Mouse (Mus musculus): ENCODE data around the gene Hist1h3d. TPM values are rescaled to one million over a fixed set of nuclear protein-coding genes. Genes with fewer than 3 reads are reported as not detected.
"Not testable (repeated sequence)": the region's sequence is repeated elsewhere in the genome, so short reads cannot be mapped to it uniquely, and the experiment has no call there.

The Hist1h3d gene
- polyA plus RNA-seq, 1 experiment from 2014 or later, result 4.8 TPM

- H3K4me2 ChIP-seq (ENCODE audit: low read depth, low read length), result peak overlapping the region; percentile 60
- H3K9ac ChIP-seq (ENCODE audit: low read depth, low read length), result peak overlapping the region; percentile 66
- not testable (repeated sequence) for ATAC-seq; H3K4me1 ChIP-seq (ENCODE audit: control insufficient read depth, insufficient read depth, low read length); H3K27me3 ChIP-seq (replicated peaks; ENCODE audit: control insufficient read depth, insufficient read depth, low read length); H3K36me3 ChIP-seq (ENCODE audit: control insufficient read depth, insufficient read depth, low read length); H3K9me3 ChIP-seq (ENCODE audit: control insufficient read depth, low read length)
- peak overlapping the region; percentile 75 for H3K27ac ChIP-seq (ENCODE audit: low read length)
- WGBS, result 12% methylated on average over 3 of the region's 3 CpGs
- peak overlapping the region; percentile 52 for H3K4me3 ChIP-seq (ENCODE audit: low read length)
Measured at GRCm38 (mm10) chr13:23542225-23542980, 33.2 kb upstream of the Hist1h3d start.

- peak within 1 kb of the TSS; percentile 52 for H3K4me3 ChIP-seq (ENCODE audit: low read length)
- not testable (repeated sequence) for H3K4me1 ChIP-seq (ENCODE audit: control insufficient read depth, insufficient read depth, low read length); H3K27me3 ChIP-seq (replicated peaks; ENCODE audit: control insufficient read depth, insufficient read depth, low read length); H3K9me3 ChIP-seq (ENCODE audit: control insufficient read depth, low read length); H3K36me3 ChIP-seq (ENCODE audit: control insufficient read depth, insufficient read depth, low read length)
- peak within 1 kb of the TSS; percentile 90 for H3K27ac ChIP-seq (ENCODE audit: low read length)
- H3K4me2 ChIP-seq (ENCODE audit: low read depth, low read length), result peak within 1 kb of the TSS; percentile 68
- H3K9ac ChIP-seq (ENCODE audit: low read depth, low read length), result peak within 1 kb of the TSS; percentile 66
- ATAC-seq, result peak; percentile 94
- WGBS, result under 1% methylated on average over 30 of the region's 42 CpGs
Measured at GRCm38 (mm10) chr13:23542999-23543607, 32.5 kb upstream of the Hist1h3d start, which contains the start of gene Hist1h2bh. Hist1h2bh (minus strand) TSS chr13:23543392.

- Histone ChIP-seq H3K9me3 (ENCODE audit: control insufficient read depth, low read length) (no peaks in the 10 kb centered on the region), H3K27ac (ENCODE audit: low read length) (peak within 1 kb of the TSS; percentile 90), H3K4me1 (ENCODE audit: control insufficient read depth, insufficient read depth, low read length) (no peaks in the 10 kb centered on the region), H3K4me2 (ENCODE audit: low read depth, low read length) (peak within 1 kb of the TSS; percentile 68), H3K27me3 (replicated peaks; ENCODE audit: control insufficient read depth, insufficient read depth, low read length) (no peaks in the 10 kb centered on the region), H3K36me3 (ENCODE audit: control insufficient read depth, insufficient read depth, low read length) (no peaks in the 10 kb centered on the region), H3K4me3 (ENCODE audit: low read length) (peak within 1 kb of the TSS; percentile 53), H3K9ac (ENCODE audit: low read depth, low read length) (peak within 1 kb of the TSS; percentile 66)
- ATAC-seq, result peak; percentile 89
- under 1% methylated on average over 30 of the region's 45 CpGs for WGBS
Measured at GRCm38 (mm10) chr13:23543965-23544786, 31.4 kb upstream of the Hist1h3d start, which contains the start of gene Hist1h3f. Hist1h3f (plus strand) TSS chr13:23544052.

GRCm38 (mm10) chr13:23544787-23545120 lies 30.8 kb upstream of the Hist1h3d start:
- Histone ChIP-seq H3K4me3 (ENCODE audit: low read length) (peak overlapping the region; percentile 53), H3K4me2 (ENCODE audit: low read depth, low read length) (peak overlapping the region; percentile 37; the same call in 1 of the 2 replicates), H3K9ac (ENCODE audit: low read depth, low read length) (peak overlapping the region; percentile 65), H3K27ac (ENCODE audit: low read length) (peak overlapping the region; percentile 87; the same call in 1 of the 2 replicates)
- H3K4me1 ChIP-seq (ENCODE audit: control insufficient read depth, insufficient read depth, low read length); H3K27me3 ChIP-seq (replicated peaks; ENCODE audit: control insufficient read depth, insufficient read depth, low read length); H3K36me3 ChIP-seq (ENCODE audit: control insufficient read depth, insufficient read depth, low read length); H3K9me3 ChIP-seq (ENCODE audit: control insufficient read depth, low read length): not testable (repeated sequence)
- ATAC-seq, result 0 out of 2 replicates have a peak, but pooled peaks have one; percentile 7
- 0% methylated on average over 11 of the region's 14 CpGs for WGBS

GRCm38 (mm10) chr13:23546694-23547093 lies 28.9 kb upstream of the Hist1h3d start:
- Histone ChIP-seq H3K4me3 (ENCODE audit: low read length) (no peak overlapping the region), H3K4me2 (ENCODE audit: low read depth, low read length) (no peak overlapping the region), H3K4me1 (ENCODE audit: control insufficient read depth, insufficient read depth, low read length) (0 out of 2 replicates have a peak, but pooled peaks cover 5% of the 10 kb centered on the region), H3K27ac (ENCODE audit: low read length) (no peak overlapping the region), H3K27me3 (replicated peaks; ENCODE audit: control insufficient read depth, insufficient read depth, low read length) (no peaks in the 10 kb centered on the region), H3K9ac (ENCODE audit: low read depth, low read length) (no peak overlapping the region), H3K36me3 (ENCODE audit: control insufficient read depth, insufficient read depth, low read length) (no peaks in the 10 kb centered on the region), H3K9me3 (ENCODE audit: control insufficient read depth, low read length) (no peaks in the 10 kb centered on the region)
- 74% methylated on average over 5 of the region's 5 CpGs for WGBS
- ATAC-seq, result no peak

- 3% methylated on average over 3 of the region's 3 CpGs for WGBS
- H3K27ac ChIP-seq (ENCODE audit: low read length), result peak overlapping the region; percentile 92
- peak overlapping the region; percentile 51 for H3K4me3 ChIP-seq (ENCODE audit: low read length)
- peak overlapping the region; percentile 65 for H3K4me2 ChIP-seq (ENCODE audit: low read depth, low read length)
- ATAC-seq, result no peak
- H3K36me3 ChIP-seq (ENCODE audit: control insufficient read depth, insufficient read depth, low read length), result no peaks in the 10 kb centered on the region
- peaks cover 8% of the 10 kb centered on the region; the same call in 1 of the 2 replicates for H3K4me1 ChIP-seq (ENCODE audit: control insufficient read depth, insufficient read depth, low read length)
- no peaks in the 10 kb centered on the region for H3K27me3 ChIP-seq (replicated peaks; ENCODE audit: control insufficient read depth, insufficient read depth, low read length)
- no peaks in the 10 kb centered on the region for H3K9me3 ChIP-seq (ENCODE audit: control insufficient read depth, low read length)
- H3K9ac ChIP-seq (ENCODE audit: low read depth, low read length), result peak overlapping the region; percentile 67
Measured at GRCm38 (mm10) chr13:23550761-23551145, 24.8 kb upstream of the Hist1h3d start.

GRCm38 (mm10) chr13:23551146-23551834 lies 24.3 kb upstream of the Hist1h3d start, which contains the start of gene Hist1h4f:
Hist1h4f (minus strand) TSS chr13:23551648.
- Histone ChIP-seq H3K27ac (ENCODE audit: low read length) (peak within 1 kb of the TSS; percentile 92), H3K4me2 (ENCODE audit: low read depth, low read length) (peak within 1 kb of the TSS; percentile 65), H3K9ac (ENCODE audit: low read depth, low read length) (peak within 1 kb of the TSS; percentile 67), H3K4me3 (ENCODE audit: low read length) (peak within 1 kb of the TSS; percentile 51)
- ATAC-seq, result peak; percentile 82
- H3K4me1 ChIP-seq (ENCODE audit: control insufficient read depth, insufficient read depth, low read length); H3K36me3 ChIP-seq (ENCODE audit: control insufficient read depth, insufficient read depth, low read length); H3K27me3 ChIP-seq (replicated peaks; ENCODE audit: control insufficient read depth, insufficient read depth, low read length); H3K9me3 ChIP-seq (ENCODE audit: control insufficient read depth, low read length): not testable (repeated sequence)
- under 1% methylated on average over 47 of the region's 47 CpGs for WGBS

GRCm38 (mm10) chr13:23551931-23552914 lies 23.3 kb upstream of the Hist1h3d start:
- Histone ChIP-seq H3K9me3 (ENCODE audit: control insufficient read depth, low read length) (no peaks in the 10 kb centered on the region), H3K4me2 (ENCODE audit: low read depth, low read length) (peak overlapping the region; percentile 65; the same call in 1 of the 2 replicates)
- WGBS, result 53% methylated on average over 8 of the region's 8 CpGs

More at GRCm38 (mm10) chr13:23551931-23552914, 23.3 kb upstream of the Hist1h3d start:
- H3K9ac ChIP-seq (ENCODE audit: low read depth, low read length), result no peak overlapping the region
- H3K36me3 ChIP-seq (ENCODE audit: control insufficient read depth, insufficient read depth, low read length), result no peaks in the 10 kb centered on the region
- peaks cover 12% of the 10 kb centered on the region for H3K4me1 ChIP-seq (ENCODE audit: control insufficient read depth, insufficient read depth, low read length)
- H3K27me3 ChIP-seq (replicated peaks; ENCODE audit: control insufficient read depth, insufficient read depth, low read length), result no peaks in the 10 kb centered on the region
- H3K4me3 ChIP-seq (ENCODE audit: low read length), result peak overlapping the region; percentile 51
- peak overlapping the region; percentile 92 for H3K27ac ChIP-seq (ENCODE audit: low read length)
- no peak for ATAC-seq
